In genomic region chr4:72167171-72167570, GRCm38 (mm10) we compare ENCODE assay signal across 19 mouse cellular contexts. TPM values are rescaled to one million over a fixed set of nuclear protein-coding genes. Genes with fewer than 3 reads are reported as not detected.
DNase-seq lines count a peak whose midpoint lies in the region; ATAC-seq and TF ChIP-seq lines count a peak whose summit lies in the region.
"Had no signal": no experiment of that assay in that cellular context is flagged by ENCODE, and none has a peak within 500 bp of the region (broad histone marks: within the 10 kb centered on the region; RNA-seq: fewer than 3 reads in every experiment).

No protein-coding gene starts in this region.

- 14% methylated on average over 3 of the region's 3 CpGs for WGBS in forebrain, embryonic 13.5 days
- WGBS in midbrain, embryonic 11.5 days, result 43% methylated on average over 3 of the region's 3 CpGs
- WGBS in neural tube, embryonic 15.5 days, result 51% methylated on average over 3 of the region's 3 CpGs

- no peaks in the 10 kb centered on the region for H3K9me3 ChIP-seq in forebrain, embryonic 13.5 days (replicated peaks)
- no peaks in the 10 kb centered on the region for H3K9me3 ChIP-seq in midbrain, embryonic 11.5 days (ENCODE audit: control insufficient read depth, low read length)
- H3K9me3 ChIP-seq in neural tube, embryonic 15.5 days (replicated peaks), result no peaks in the 10 kb centered on the region
- H3K9me3 ChIP-seq: embryonic facial prominence, embryonic 12.5 days; hindbrain, embryonic 15.5 days; kidney, embryonic 15.5 days; limb, embryonic 12.5 days; stomach, embryonic 15.5 days had no signal

- no peaks in the 10 kb centered on the region for H3K27me3 ChIP-seq in forebrain, embryonic 13.5 days
- H3K27me3 ChIP-seq in midbrain, embryonic 11.5 days (ENCODE audit: control insufficient read depth, insufficient read depth, low read length), result peaks cover 14% of the 10 kb centered on the region
- H3K27me3 ChIP-seq in neural tube, embryonic 15.5 days (replicated peaks), result no peaks in the 10 kb centered on the region
- H3K27me3 ChIP-seq: embryonic facial prominence, embryonic 12.5 days; hindbrain, embryonic 15.5 days; kidney, embryonic 15.5 days; limb, embryonic 12.5 days; stomach, embryonic 15.5 days had no signal

- peaks cover 60% of the 10 kb centered on the region for H3K4me1 ChIP-seq in forebrain, embryonic 13.5 days
- peaks cover 25% of the 10 kb centered on the region for H3K4me1 ChIP-seq in midbrain, embryonic 11.5 days (ENCODE audit: control insufficient read depth, insufficient read depth, low read length)
- peaks cover 14% of the 10 kb centered on the region for H3K4me1 ChIP-seq in neural tube, embryonic 15.5 days
- H3K4me1 ChIP-seq: stomach, embryonic 15.5 days had no signal

- no peak overlapping the region for H3K9ac ChIP-seq in forebrain, embryonic 13.5 days
- H3K9ac ChIP-seq in midbrain, embryonic 11.5 days (ENCODE audit: low read length), result no peak overlapping the region
- no peak overlapping the region for H3K9ac ChIP-seq in neural tube, embryonic 15.5 days (replicated peaks)
- H3K9ac ChIP-seq: embryonic facial prominence, embryonic 12.5 days; hindbrain, embryonic 15.5 days; kidney, embryonic 15.5 days; limb, embryonic 12.5 days; liver, embryonic 14.5 days; stomach, embryonic 15.5 days had no signal

- ATAC-seq in forebrain, embryonic 13.5 days, result peak; percentile 25
- peak; percentile 19 for ATAC-seq in midbrain, embryonic 11.5 days (ENCODE audit: low FRiP score)
- no peak for ATAC-seq in neural tube, embryonic 15.5 days (ENCODE audit: low FRiP score)
- ATAC-seq: intestine, postnatal 0 days had no signal

- DNase-seq in layer of hippocampus, adult 2 months (ENCODE audit: low spot score in 2 of 2), result no peak
- no peak for DNase-seq in layer of hippocampus, adult 18-20 months (ENCODE audit: low spot score in 2 of 2)
- DNase-seq in midbrain, embryonic 11.5 days (ENCODE audit: low spot score, missing footprints), result peak; percentile 89
- DNase-seq in layer of hippocampus, adult 8-10 months (ENCODE audit: low spot score in 2 of 2), result no peak
- no peak for DNase-seq in right cerebral cortex, postnatal 14 days
- DNase-seq: adrenal gland, adult 8-10 months; cerebellum, adult 9-10 months; gastrocnemius, postnatal 36 days; kidney, postnatal 4 days; thymus, adult 2 months had no signal

- no peak for TF ChIP-seq CTCF in layer of hippocampus, adult 2 months (conservative IDR thresholded peaks at IDR 0.05)

- H3K27ac ChIP-seq in layer of hippocampus, adult 2 months, result peak overlapping the region; percentile 24; the same call in 1 of the 2 replicates
- H3K27ac ChIP-seq in forebrain, embryonic 13.5 days, result peak overlapping the region; percentile 70
- H3K27ac ChIP-seq in midbrain, embryonic 11.5 days (ENCODE audit: low read depth, low read length), result peak overlapping the region; percentile 48
- 0 out of 2 replicates have a peak overlapping the region, but pooled peaks have one; percentile 6 for H3K27ac ChIP-seq in neural tube, embryonic 15.5 days (replicated peaks)
- H3K27ac ChIP-seq: hindbrain, embryonic 15.5 days; kidney, embryonic 15.5 days; limb, embryonic 12.5 days; liver, embryonic 14.5 days; stomach, embryonic 15.5 days had no signal

- H3K4me3 ChIP-seq in layer of hippocampus, adult 2 months, result no peak overlapping the region
- no peak overlapping the region for H3K4me3 ChIP-seq in forebrain, embryonic 13.5 days
- no peak overlapping the region for H3K4me3 ChIP-seq in midbrain, embryonic 11.5 days (ENCODE audit: low read depth, low read length)
- H3K4me3 ChIP-seq in neural tube, embryonic 15.5 days (replicated peaks), result no peak overlapping the region
- H3K4me3 ChIP-seq: embryonic facial prominence, embryonic 12.5 days; hindbrain, embryonic 15.5 days; kidney, embryonic 15.5 days; limb, embryonic 12.5 days; stomach, embryonic 15.5 days had no signal

- no peak overlapping the region; the same call in 1 of the 2 replicates for H3K4me2 ChIP-seq in forebrain, embryonic 13.5 days
- no peak overlapping the region for H3K4me2 ChIP-seq in midbrain, embryonic 11.5 days
- H3K4me2 ChIP-seq in neural tube, embryonic 15.5 days, result no peak overlapping the region
- H3K4me2 ChIP-seq: embryonic facial prominence, embryonic 12.5 days; hindbrain, embryonic 15.5 days; kidney, embryonic 15.5 days; limb, embryonic 12.5 days; stomach, embryonic 15.5 days had no signal

- peaks cover 14% of the 10 kb centered on the region; the same call in 1 of the 2 replicates for H3K36me3 ChIP-seq in forebrain, embryonic 13.5 days (ENCODE audit: poor library complexity, severe bottlenecking)
- no peaks in the 10 kb centered on the region; the same call in 1 of the 2 replicates for H3K36me3 ChIP-seq in midbrain, embryonic 11.5 days (ENCODE audit: control insufficient read depth, insufficient read depth, low read length)
- peaks cover 5% of the 10 kb centered on the region; the same call in 1 of the 2 replicates for H3K36me3 ChIP-seq in neural tube, embryonic 15.5 days

RNA-seq across cellular contexts. Expression of gene Tle1, which starts 33.5 kb away (rescaled TPM):
- total RNA-seq in layer of hippocampus, adult 2 months (2021), result 10 to 100 TPM; 77.1 to 87.0 TPM
- 10 to 100 TPM; 68.8 to 80.8 TPM for total RNA-seq in layer of hippocampus, adult 18-20 months (2021)
- 37.5 and 41.4 TPM in 2 replicates for polyA plus RNA-seq in forebrain, embryonic 13.5 days (2015; fragmentation: Nextera tagmentation; extraction: Ambion mirVana)
- polyA plus RNA-seq in midbrain, embryonic 11.5 days (2014; fragmentation: Nextera tagmentation; extraction: Ambion mirVana), result 34.6 and 40.4 TPM in 2 replicates
- polyA plus RNA-seq in neural tube, embryonic 15.5 days (2015; fragmentation: Nextera tagmentation; extraction: Ambion mirVana), result 25.3 and 27.8 TPM in 2 replicates
- 10 to 100 TPM; 60.0 to 75.2 (median 70.1) TPM for total RNA-seq in layer of hippocampus, adult 8-10 months (2022)

Comparison
In these comparisons a context has a peak if more than half of its experiments do, and no peak if none do; other contexts are left out.
1. H3K27ac ChIP-seq: peak in every context shown above with its lines; median percentile 70 in forebrain, embryonic 13.5 days; 48 in midbrain, embryonic 11.5 days; 24 in layer of hippocampus, adult 2 months; 6 in neural tube, embryonic 15.5 days.